Mouse (Mus musculus) neural tube, embryonic 10.5 days (tissue): ENCODE measurements around the gene Mmadhc.
A peak's percentile ranks its signal among the peaks of the same experiment; 100 is the strongest.

Source experiments
- DNase-seq: peaks from one replicate; pipeline ENCODE4 v3.0.0-alpha.2; 2017; ENCODE audit warnings: low spot score; ENCODE audit errors: extremely low spot score

Gene Mmadhc

GRCm38 (mm10) chr2:50296109-50296986 is at the start of gene Mmadhc:
Gene Mmadhc, minus strand, starts transcription at chr2:50296801.
- peak; percentile 94 for DNase-seq

GRCm38 (mm10) chr2:50343598-50343997 is 47.0 kb upstream of the Mmadhc start:
- DNase-seq = no peak

- no peak for DNase-seq
Observed at GRCm38 (mm10) chr2:50339061-50339460, 42.5 kb upstream of the Mmadhc start.

- no peak for DNase-seq
Observed at GRCm38 (mm10) chr2:50337596-50337995, 41.0 kb upstream of the Mmadhc start.

GRCm38 (mm10) chr2:50331716-50332270 is 35.2 kb upstream of the Mmadhc start:
- DNase-seq = no peak

- no peak for DNase-seq
Observed at GRCm38 (mm10) chr2:50328181-50328580, 31.6 kb upstream of the Mmadhc start.

- no peak for DNase-seq
Observed at GRCm38 (mm10) chr2:50324799-50325198, 28.2 kb upstream of the Mmadhc start.

- DNase-seq = peak; percentile 49
Observed at GRCm38 (mm10) chr2:50306663-50307320, 10.2 kb upstream of the Mmadhc start.

- no peak for DNase-seq
Observed at GRCm38 (mm10) chr2:50304824-50305577, 8.4 kb upstream of the Mmadhc start.

- DNase-seq = no peak
Observed at GRCm38 (mm10) chr2:50296987-50297350, 368 bp upstream of the Mmadhc start.

GRCm38 (mm10) chr2:50295562-50295961 is 1.0 kb downstream of the Mmadhc start:
- DNase-seq = no peak

GRCm38 (mm10) chr2:50294084-50294483 is 2.5 kb downstream of the Mmadhc start:
- DNase-seq = no peak

GRCm38 (mm10) chr2:50293572-50293971 is 3.0 kb downstream of the Mmadhc start:
- no peak for DNase-seq

- no peak for DNase-seq
Observed at GRCm38 (mm10) chr2:50291901-50292300, 4.7 kb downstream of the Mmadhc start.

GRCm38 (mm10) chr2:50290754-50291153 is 5.8 kb downstream of the Mmadhc start:
- no peak for DNase-seq

- no peak for DNase-seq
Observed at GRCm38 (mm10) chr2:50284781-50285180, 11.8 kb downstream of the Mmadhc start.

GRCm38 (mm10) chr2:50284040-50284439 is 12.6 kb downstream of the Mmadhc start:
- DNase-seq = no peak

- DNase-seq = no peak
Observed at GRCm38 (mm10) chr2:50276715-50277114, 19.9 kb downstream of the Mmadhc start.

GRCm38 (mm10) chr2:50273415-50273814 is 23.2 kb downstream of the Mmadhc start:
- DNase-seq = no peak

- DNase-seq = no peak
Observed at GRCm38 (mm10) chr2:50272165-50272564, 24.4 kb downstream of the Mmadhc start.

- DNase-seq = no peak
Observed at GRCm38 (mm10) chr2:50268514-50268913, 28.1 kb downstream of the Mmadhc start.

GRCm38 (mm10) chr2:50267046-50267445 is 29.6 kb downstream of the Mmadhc start:
- no peak for DNase-seq
